Mouse (Mus musculus) intestine, embryonic 16.5 days (tissue): ENCODE data around the gene Gm49403. TPM values are rescaled to one million over a fixed set of nuclear protein-coding genes. Genes with fewer than 3 reads are reported as not detected.
"Not testable (repeated sequence)": the region's sequence is repeated elsewhere in the genome, so short reads cannot be mapped to it uniquely, and the experiment has no call there.

ENCODE experiments used
- ATAC-seq: fragments of 200-750 bp; cut with Nextera tagmentation; 2 replicates; pipeline ENCODE4 v1.8.0; 2017; ENCODE audit warnings: moderate TSS enrichment, moderate library complexity
- H3K27ac ChIP-seq: fragments of 300-500 bp; sonication (generic); 2 replicates; pipeline ENCODE4 v1.5.1; 2014; ENCODE audit warnings: mild to moderate bottlenecking, low read length
- H3K27me3 ChIP-seq: fragments of 300-500 bp; sonication (generic); replicated peaks from 2 replicates; pipeline ENCODE4 v1.6.1; 2014; ENCODE audit warnings: low read length, control low read depth, mixed read lengths; ENCODE audit not compliant: control insufficient read depth, insufficient read depth
- H3K36me3 ChIP-seq: fragments of 300-500 bp; sonication (generic); 2 replicates; pipeline ENCODE4 v1.6.1; 2014; ENCODE audit warnings: low read length, control low read depth; ENCODE audit not compliant: control insufficient read depth, insufficient read depth
- H3K4me1 ChIP-seq: fragments of 300-500 bp; sonication (generic); 2 replicates; pipeline ENCODE4 v1.6.1; 2014; ENCODE audit warnings: low read length, control low read depth, mixed read lengths; ENCODE audit not compliant: control insufficient read depth, insufficient read depth
- H3K4me2 ChIP-seq: fragments of 300-500 bp; sonication (generic); 2 replicates; pipeline ENCODE4 v1.6.1; 2014; ENCODE audit warnings: low read depth, low read length, control low read depth
- H3K4me3 ChIP-seq: fragments of 300-500 bp; sonication (generic); 2 replicates; pipeline ENCODE4 v1.5.1; 2014; ENCODE audit warnings: mild to moderate bottlenecking, low read length
- H3K9ac ChIP-seq: fragments of 300-500 bp; sonication (generic); 2 replicates; pipeline ENCODE4 v1.6.1; 2014; ENCODE audit warnings: low read depth, low read length
- H3K9me3 ChIP-seq: fragments of 300-500 bp; sonication (generic); 2 replicates; pipeline ENCODE4 v1.6.1; 2016; ENCODE audit warnings: low read length, control low read depth; ENCODE audit not compliant: control insufficient read depth
- WGBS: fragments of 180-500 bp; shearing (Covaris S2); extraction: QIAGEN DNeasy Blood & Tissue Kit; methylation state at CpG from one replicate; pipeline ENCODE4 v1.1.7; 2014; 5-methylcytosine and 5-hydroxymethylcytosine counted together
- polyA plus RNA-seq: library from polyadenylated mRNA; unstranded; fragments of >200 nt; fragmentation: Nextera tagmentation; extraction: Ambion mirVana; gene quantifications from 2 replicates; pipeline ENCODE4 v1.2.1, GENCODE M21; 2015

Gm49403 gene
- polyA plus RNA-seq, 1 experiment from 2014 or later: not detected

GRCm38 (mm10) chr19:8870381-8870780, 13.3 kb upstream of the Gm49403 start:
- not testable (repeated sequence) for H3K9me3 ChIP-seq, H3K36me3 ChIP-seq, H3K27me3 ChIP-seq, H3K4me3 ChIP-seq, ATAC-seq, H3K27ac ChIP-seq, H3K9ac ChIP-seq
- Histone ChIP-seq H3K4me2 (peak overlapping the region; percentile 59; the same call in 1 of the 2 replicates), H3K4me1 (peaks cover 10% of the 10 kb centered on the region)
- 70% methylated on average over 3 of the region's 3 CpGs for WGBS

GRCm38 (mm10) chr19:8870838-8871237, 12.9 kb upstream of the Gm49403 start:
- Histone ChIP-seq H3K36me3 (peaks cover 7% of the 10 kb centered on the region), H3K9ac (peak overlapping the region; percentile 98), H3K4me2 (peak overlapping the region; percentile 59), H3K4me1 (peaks cover 10% of the 10 kb centered on the region), H3K27ac (peak overlapping the region; percentile 75), H3K4me3 (peak overlapping the region; percentile 98), H3K9me3 (no peaks in the 10 kb centered on the region), H3K27me3 (no peaks in the 10 kb centered on the region)
- 40% methylated on average over 9 of the region's 9 CpGs for WGBS
- peak; percentile 42 for ATAC-seq

GRCm38 (mm10) chr19:8871267-8872186, 12.2 kb upstream of the Gm49403 start, which contains the start of gene Ubxn1:
TSS of gene Ubxn1 (plus strand) at chr19:8871496.
- Histone ChIP-seq H3K4me3 (peak within 1 kb of the TSS; percentile 98), H3K4me1 (peaks cover 10% of the 10 kb centered on the region), H3K4me2 (peak within 1 kb of the TSS; percentile 82), H3K9me3 (no peaks in the 10 kb centered on the region), H3K36me3 (peaks cover 7% of the 10 kb centered on the region), H3K9ac (peak within 1 kb of the TSS; percentile 98), H3K27me3 (no peaks in the 10 kb centered on the region), H3K27ac (peak within 1 kb of the TSS; percentile 89)
- WGBS: under 1% methylated on average over 58 of the region's 59 CpGs
- peak; percentile 97 for ATAC-seq

GRCm38 (mm10) chr19:8872266-8872840, 11.4 kb upstream of the Gm49403 start:
- no peaks in the 10 kb centered on the region for H3K27me3 ChIP-seq
- H3K9me3 ChIP-seq: no peaks in the 10 kb centered on the region
- peak overlapping the region; percentile 98 for H3K9ac ChIP-seq
- H3K4me3 ChIP-seq: peak overlapping the region; percentile 98
- H3K36me3 ChIP-seq: peaks cover 7% of the 10 kb centered on the region
- WGBS: 56% methylated on average over 10 of the region's 10 CpGs
- H3K4me2 ChIP-seq: peak overlapping the region; percentile 82
- 0 out of 2 replicates have a peak, but pooled peaks have one; percentile 3 for ATAC-seq
- peak overlapping the region; percentile 89 for H3K27ac ChIP-seq
- H3K4me1 ChIP-seq: peaks cover 10% of the 10 kb centered on the region

- H3K9ac ChIP-seq: no peak overlapping the region
- H3K27me3 ChIP-seq: no peaks in the 10 kb centered on the region
- H3K36me3 ChIP-seq: peaks cover 9% of the 10 kb centered on the region
- no peak for ATAC-seq
- 95% methylated on average over 7 of the region's 7 CpGs for whole genome bisulfite sequencing
- no peak overlapping the region for H3K4me3 ChIP-seq
- H3K4me1 ChIP-seq: peaks cover 14% of the 10 kb centered on the region
- no peaks in the 10 kb centered on the region for H3K9me3 ChIP-seq
- H3K27ac ChIP-seq: no peak overlapping the region
- H3K4me2 ChIP-seq: no peak overlapping the region
Observed at GRCm38 (mm10) chr19:8875031-8875430, 8.7 kb upstream of the Gm49403 start.

GRCm38 (mm10) chr19:8880311-8881033, 3.3 kb upstream of the Gm49403 start, which contains the start of gene Uqcc3:
TSS of gene Uqcc3 (minus strand) at chr19:8880923.
- Histone ChIP-seq H3K27ac (peak within 1 kb of the TSS; percentile 86), H3K9ac (peak within 1 kb of the TSS; percentile 89), H3K4me2 (peak within 1 kb of the TSS; percentile 85), H3K9me3 (no peaks in the 10 kb centered on the region), H3K4me3 (peak within 1 kb of the TSS; percentile 85), H3K36me3 (peaks cover 3% of the 10 kb centered on the region; the same call in 1 of the 2 replicates), H3K4me1 (peaks cover 5% of the 10 kb centered on the region), H3K27me3 (no peaks in the 10 kb centered on the region)
- WGBS: under 1% methylated on average over 42 of the region's 42 CpGs
- peak; percentile 98 for ATAC-seq

- 15% methylated on average over 3 of the region's 3 CpGs for WGBS
- Histone ChIP-seq H3K27me3 (no peaks in the 10 kb centered on the region), H3K4me3 (peak overlapping the region; percentile 85), H3K27ac (no peak overlapping the region), H3K9me3 (no peaks in the 10 kb centered on the region), H3K4me2 (peak overlapping the region; percentile 85), H3K4me1 (peaks cover 5% of the 10 kb centered on the region), H3K36me3 (0 out of 2 replicates have a peak, but pooled peaks cover 2% of the 10 kb centered on the region), H3K9ac (peak overlapping the region; percentile 89)
- ATAC-seq: 0 out of 2 replicates have a peak, but pooled peaks have one; percentile 2
Observed at GRCm38 (mm10) chr19:8881034-8881392, 2.7 kb upstream of the Gm49403 start.

- H3K4me1 ChIP-seq: peaks cover 5% of the 10 kb centered on the region; the same call in 1 of the 2 replicates
- peaks cover 4% of the 10 kb centered on the region for H3K36me3 ChIP-seq
- H3K4me3 ChIP-seq: no peak overlapping the region; the same call in 1 of the 2 replicates
- peak overlapping the region; percentile 79; the same call in 1 of the 2 replicates for H3K27ac ChIP-seq
- H3K4me2 ChIP-seq: no peak overlapping the region
- ATAC-seq: no peak
- 53% methylated on average over 1 of the region's 1 CpGs for WGBS
- peak overlapping the region; percentile 81; the same call in 1 of the 2 replicates for H3K9ac ChIP-seq
- no peaks in the 10 kb centered on the region for H3K9me3 ChIP-seq
- no peaks in the 10 kb centered on the region for H3K27me3 ChIP-seq
Observed at GRCm38 (mm10) chr19:8886916-8887584, 3.3 kb downstream of the Gm49403 start.
